Mouse (Mus musculus): ENCODE measurements around the gene Rab15. TPM values are rescaled to one million over a fixed set of nuclear protein-coding genes. Genes with fewer than 3 reads are reported as not detected.

Rab15 gene
- total RNA-seq, 2 experiments from 2014 or later: 1.2 to 1.3 TPM

GRCm38 (mm10) chr12:76780639-76781468, 41.9 kb downstream of the Rab15 start:
- no peak for DNase-seq
- intact Hi-C loops (cut with DNase I): no loop called here

- DNase-seq: no peak
These were observed 42.8 kb downstream of the Rab15 start for GRCm38 (mm10) chr12:76779951-76780350.

GRCm38 (mm10) chr12:76778305-76779083, 44.2 kb downstream of the Rab15 start:
- DNase-seq: no peak

More at GRCm38 (mm10) chr12:76779951-76780350, 42.8 kb downstream of the Rab15 start:
- intact Hi-C loops (cut with DNase I): no loop called here

GRCm38 (mm10) chr12:76777845-76778244, 44.9 kb downstream of the Rab15 start:
- intact Hi-C loops (cut with DNase I): no loop called here
- DNase-seq: no peak

More at GRCm38 (mm10) chr12:76778305-76779083, 44.2 kb downstream of the Rab15 start:
- intact Hi-C loops (cut with DNase I): no loop called here

GRCm38 (mm10) chr12:76776898-76777297, 45.8 kb downstream of the Rab15 start:
- no peak for DNase-seq
- intact Hi-C loops (cut with DNase I): no loop called here

GRCm38 (mm10) chr12:76775132-76775531, 47.6 kb downstream of the Rab15 start:
- no peak for DNase-seq
- intact Hi-C loops (cut with DNase I): no loop called here

- no peak for DNase-seq
- intact Hi-C loops (cut with DNase I): no loop called here
These were observed 48.1 kb downstream of the Rab15 start for GRCm38 (mm10) chr12:76774652-76775051.

- no peak for DNase-seq
- intact Hi-C loops (cut with DNase I): no loop called here
These were observed 51.2 kb downstream of the Rab15 start for GRCm38 (mm10) chr12:76771540-76771939.

- no peak for DNase-seq
- intact Hi-C loops (cut with DNase I): no loop called here
These were observed 51.7 kb downstream of the Rab15 start for GRCm38 (mm10) chr12:76770841-76771500.

GRCm38 (mm10) chr12:76765901-76766630, 56.6 kb downstream of the Rab15 start:
- DNase-seq: peak in 1 of 2 experiments; percentile 15
- intact Hi-C loops (cut with DNase I): no loop called here

GRCm38 (mm10) chr12:76765354-76765851, 57.3 kb downstream of the Rab15 start, which contains the start of the genes Churc1 and Fntb:
TSS of gene Churc1 (plus strand) at chr12:76765538.
TSS of gene Fntb (plus strand) at chr12:76765589.
- intact Hi-C loops (cut with DNase I): no loop called here
- peak; percentile 94 to 96 for DNase-seq

GRCm38 (mm10) chr12:76752652-76753318, 69.9 kb downstream of the Rab15 start:
- peak; percentile 50 to 71 for DNase-seq
- intact Hi-C loops (cut with DNase I): no loop called here

GRCm38 (mm10) chr12:76750866-76751459, 71.7 kb downstream of the Rab15 start:
- intact Hi-C loops (cut with DNase I): no loop called here
- DNase-seq: no peak

Other genes starting within 250 kb of the Rab15 start
- gene Sptb, start 112.4 kb downstream of the Rab15 start, total RNA-seq (2021): 10 to 100 TPM; 59.0 to 60.3 TPM
- 10 to 100 TPM; 77.9 to 91.3 TPM for gene Churc1, start 57.4 kb downstream of the Rab15 start, total RNA-seq (2021)
- gene Fntb, start 57.3 kb downstream of the Rab15 start, total RNA-seq (2021): 10 to 100 TPM; 14.7 to 15.4 TPM
- not detected for gene Gpx2, start 27.4 kb downstream of the Rab15 start, total RNA-seq (2021)
- 10 to 100 TPM; 43.6 to 61.0 TPM for gene Max, start 139.3 kb upstream of the Rab15 start, total RNA-seq (2021)